Mouse (Mus musculus): ENCODE data around the gene Galnt3. TPM values are rescaled to one million over a fixed set of nuclear protein-coding genes. Genes with fewer than 3 reads are reported as not detected.

The Galnt3 gene
- polyA plus RNA-seq, 1 experiment from 2014 or later = 0.46 TPM

DNA sequence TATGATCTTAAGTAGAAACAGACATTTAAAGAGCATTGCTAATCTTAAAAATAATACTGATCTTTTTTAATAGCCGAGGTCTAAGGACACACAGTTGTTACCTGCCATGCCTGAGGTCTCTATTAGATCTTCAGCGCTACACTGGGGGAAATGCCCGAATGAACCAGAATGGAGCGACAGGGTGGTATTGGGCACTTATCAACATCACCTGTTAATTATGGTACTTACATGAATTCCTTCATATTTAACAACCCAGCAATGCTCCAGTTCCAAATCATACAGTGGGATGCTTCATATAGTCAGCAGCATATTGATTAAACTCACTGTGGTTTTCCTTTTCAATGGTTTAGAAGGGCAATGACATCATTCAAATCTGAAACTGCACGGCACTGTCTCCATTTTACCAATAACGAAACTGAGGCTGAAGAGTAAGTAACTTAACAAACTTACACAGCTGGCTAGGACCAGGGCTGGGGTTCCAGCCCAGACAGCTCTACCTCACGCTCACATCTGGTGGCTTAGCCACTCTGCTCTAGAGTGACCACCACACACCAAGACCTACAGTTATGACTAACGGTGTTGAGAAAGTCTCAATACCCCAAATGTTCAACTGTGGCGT, 23.0 kb downstream of the Galnt3 start:
- WGBS = 96% methylated on average over 9 of the region's 9 CpGs

DNA sequence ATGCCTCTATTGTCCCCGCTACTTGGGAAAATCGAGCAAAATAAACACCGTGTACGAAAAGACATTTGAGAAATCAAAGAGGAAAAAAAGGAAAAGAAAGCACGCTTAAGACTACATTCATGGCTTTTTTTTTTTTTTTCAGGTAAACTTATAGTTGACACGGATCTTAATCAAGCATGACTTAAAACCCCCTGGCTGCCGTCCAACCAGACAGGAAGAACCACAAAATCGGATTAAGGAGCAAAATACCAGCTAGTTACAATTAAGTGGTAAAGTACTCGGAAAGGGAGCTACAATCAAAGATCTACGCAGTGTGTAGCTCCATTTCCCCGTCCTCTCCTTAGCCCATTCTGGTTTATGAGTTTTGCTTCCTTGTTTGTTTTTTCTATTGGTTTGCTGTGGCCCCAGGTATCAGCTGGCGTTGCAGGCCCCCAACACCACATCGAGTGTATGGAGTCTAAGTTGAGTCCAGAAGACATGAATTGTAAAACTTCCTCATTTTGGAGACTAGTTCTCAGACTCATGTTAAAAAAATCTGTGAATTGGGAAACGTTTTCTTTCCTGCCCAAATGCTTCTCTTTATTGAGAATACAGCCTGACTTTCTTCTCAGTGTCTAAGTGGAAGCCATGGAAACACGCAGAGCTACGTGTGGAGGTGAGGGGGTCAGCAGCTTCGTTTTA, 24.0 kb downstream of the Galnt3 start:
- H3K9ac ChIP-seq (replicated peaks) = no peak overlapping the region
- peak overlapping the region; percentile 9; the same call in 1 of the 2 replicates for H3K4me2 ChIP-seq
- no peak for ATAC-seq (ENCODE audit: low FRiP score)
- no peaks in the 10 kb centered on the region for H3K36me3 ChIP-seq
- no peak overlapping the region for H3K4me3 ChIP-seq (replicated peaks)
- 36% methylated on average over 17 of the region's 17 CpGs for WGBS
- H3K27me3 ChIP-seq (replicated peaks) = no peaks in the 10 kb centered on the region
- no peaks in the 10 kb centered on the region for H3K4me1 ChIP-seq
- H3K27ac ChIP-seq (replicated peaks) = no peak overlapping the region
- no peaks in the 10 kb centered on the region for H3K9me3 ChIP-seq (replicated peaks)

More for the DNA sequence above, 23.0 kb downstream of the Galnt3 start:
- no peak overlapping the region for H3K9ac ChIP-seq (replicated peaks)
- H3K4me1 ChIP-seq = no peaks in the 10 kb centered on the region
- no peaks in the 10 kb centered on the region for H3K27me3 ChIP-seq (replicated peaks)
- no peaks in the 10 kb centered on the region for H3K9me3 ChIP-seq (replicated peaks)
- no peak for ATAC-seq (ENCODE audit: low FRiP score)
- no peak overlapping the region for H3K4me2 ChIP-seq
- no peaks in the 10 kb centered on the region for H3K36me3 ChIP-seq
- no peak overlapping the region for H3K27ac ChIP-seq (replicated peaks)
- H3K4me3 ChIP-seq (replicated peaks) = no peak overlapping the region

GRCm38 (mm10) chr2:66100239-66100638, 24.6 kb downstream of the Galnt3 start:
- Histone ChIP-seq H3K9ac (replicated peaks) (no peak overlapping the region), H3K4me3 (replicated peaks) (no peak overlapping the region)
- 38% methylated on average over 7 of the region's 7 CpGs for WGBS

DNA sequence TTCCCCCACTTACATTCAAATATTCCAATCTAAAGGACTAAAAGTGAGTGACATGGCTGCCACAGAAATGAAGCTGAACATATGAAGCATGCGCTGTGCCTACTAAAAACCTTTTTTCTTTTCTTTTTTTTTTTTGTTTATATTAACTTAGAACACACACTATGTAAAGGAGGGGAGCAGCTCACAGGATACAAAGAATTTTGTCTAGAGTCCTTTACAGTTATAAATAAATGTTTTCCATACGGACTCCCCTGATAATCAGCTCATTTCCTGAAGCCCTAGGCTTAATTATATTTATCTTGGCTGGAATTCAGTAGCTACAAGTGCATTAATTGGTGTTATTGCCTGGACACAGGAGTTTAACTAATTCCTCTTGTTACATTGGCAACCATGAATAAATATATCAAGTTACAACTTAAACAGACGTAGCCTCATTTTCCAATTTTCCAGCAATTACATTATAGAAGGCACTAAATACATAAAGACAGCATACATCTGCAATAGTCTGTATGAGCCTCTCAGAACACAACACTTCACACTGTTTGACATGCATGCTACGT, 30.1 kb downstream of the Galnt3 start:
- no peak overlapping the region for H3K4me2 ChIP-seq
- H3K9ac ChIP-seq (replicated peaks) = no peak overlapping the region
- no peaks in the 10 kb centered on the region for H3K27me3 ChIP-seq (replicated peaks)
- H3K36me3 ChIP-seq = no peaks in the 10 kb centered on the region
- H3K9me3 ChIP-seq (replicated peaks) = no peaks in the 10 kb centered on the region
- WGBS = 70% methylated on average over 4 of the region's 4 CpGs
- H3K4me3 ChIP-seq (replicated peaks) = no peak overlapping the region
- H3K27ac ChIP-seq (replicated peaks) = no peak overlapping the region
- H3K4me1 ChIP-seq = no peaks in the 10 kb centered on the region
- no peak for ATAC-seq (ENCODE audit: low FRiP score)

More at GRCm38 (mm10) chr2:66100239-66100638, 24.6 kb downstream of the Galnt3 start:
- Histone ChIP-seq H3K9me3 (replicated peaks) (no peaks in the 10 kb centered on the region), H3K27me3 (replicated peaks) (no peaks in the 10 kb centered on the region), H3K27ac (replicated peaks) (no peak overlapping the region), H3K36me3 (no peaks in the 10 kb centered on the region), H3K4me2 (0 out of 2 replicates have a peak overlapping the region, but pooled peaks have one; percentile 9), H3K4me1 (no peaks in the 10 kb centered on the region)
- ATAC-seq (ENCODE audit: low FRiP score) = no peak

DNA sequence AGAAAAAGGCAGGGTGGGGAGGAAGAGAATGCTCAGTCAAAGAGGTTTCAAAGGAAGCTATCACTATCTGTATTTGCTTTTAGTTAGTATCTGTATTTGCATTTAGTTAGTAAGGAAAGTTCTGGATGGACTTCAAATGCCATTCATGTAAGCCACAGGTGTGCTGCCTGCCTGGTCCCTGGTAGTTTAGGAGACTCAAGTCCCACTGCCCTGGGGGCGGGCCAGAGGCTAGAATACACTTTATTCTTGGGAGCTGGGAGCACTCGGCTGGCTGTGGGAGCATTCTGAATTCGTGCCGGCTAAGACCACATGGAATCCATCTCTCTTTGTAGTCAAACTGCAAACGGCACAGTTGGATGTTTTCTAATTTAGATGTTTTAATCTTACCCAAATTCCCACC, 33.5 kb downstream of the Galnt3 start:
- H3K36me3 ChIP-seq = no peaks in the 10 kb centered on the region
- H3K27me3 ChIP-seq (replicated peaks) = no peaks in the 10 kb centered on the region
- ATAC-seq (ENCODE audit: low FRiP score) = no peak
- H3K9me3 ChIP-seq (replicated peaks) = no peaks in the 10 kb centered on the region
- no peak overlapping the region for H3K27ac ChIP-seq (replicated peaks)
- WGBS = 59% methylated on average over 5 of the region's 5 CpGs
- no peak overlapping the region for H3K9ac ChIP-seq (replicated peaks)
- H3K4me3 ChIP-seq (replicated peaks) = no peak overlapping the region
- no peaks in the 10 kb centered on the region for H3K4me1 ChIP-seq
- no peak overlapping the region for H3K4me2 ChIP-seq

DNA sequence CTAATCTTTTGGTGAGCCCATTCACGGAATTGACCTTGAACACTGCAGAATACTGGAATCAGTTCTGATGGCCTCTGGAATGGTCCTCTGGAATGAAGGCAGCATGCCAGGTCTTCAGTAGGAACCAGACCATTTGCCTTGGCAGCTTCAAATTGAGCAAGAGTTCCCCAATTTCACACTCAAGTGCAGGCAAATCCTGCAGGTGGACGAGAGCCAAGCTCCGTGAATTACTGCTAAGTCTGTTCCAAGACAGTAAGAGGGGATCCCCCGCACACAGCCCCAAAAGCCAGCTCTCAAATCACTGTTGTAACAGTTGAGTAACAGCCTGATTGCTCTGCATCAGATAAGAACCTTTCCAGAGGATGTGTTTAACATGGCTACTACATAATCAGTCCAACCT, 42.9 kb downstream of the Galnt3 start:
- no peak overlapping the region for H3K4me2 ChIP-seq

GRCm38 (mm10) chr2:66080731-66081130, 44.1 kb downstream of the Galnt3 start:
- Histone ChIP-seq H3K4me3 (replicated peaks) (no peak overlapping the region), H3K4me2 (no peak overlapping the region), H3K9me3 (replicated peaks) (no peaks in the 10 kb centered on the region), H3K9ac (replicated peaks) (no peak overlapping the region), H3K36me3 (no peaks in the 10 kb centered on the region), H3K27me3 (replicated peaks) (no peaks in the 10 kb centered on the region), H3K27ac (replicated peaks) (no peak overlapping the region), H3K4me1 (no peaks in the 10 kb centered on the region)
- ATAC-seq (ENCODE audit: low FRiP score) = no peak
- WGBS = 99% methylated on average over 2 of the region's 2 CpGs

More for the DNA sequence above, 42.9 kb downstream of the Galnt3 start:
- H3K9me3 ChIP-seq (replicated peaks) = no peaks in the 10 kb centered on the region
- H3K4me1 ChIP-seq = no peaks in the 10 kb centered on the region
- WGBS = 80% methylated on average over 4 of the region's 4 CpGs
- H3K4me3 ChIP-seq (replicated peaks) = no peak overlapping the region
- H3K36me3 ChIP-seq = no peaks in the 10 kb centered on the region
- ATAC-seq (ENCODE audit: low FRiP score) = no peak
- no peaks in the 10 kb centered on the region for H3K27me3 ChIP-seq (replicated peaks)
- no peak overlapping the region for H3K27ac ChIP-seq (replicated peaks)
- H3K9ac ChIP-seq (replicated peaks) = no peak overlapping the region

- H3K4me2 ChIP-seq = no peak overlapping the region
- no peak overlapping the region for H3K4me3 ChIP-seq (replicated peaks)
- H3K27ac ChIP-seq (replicated peaks) = no peak overlapping the region
- H3K9me3 ChIP-seq (replicated peaks) = no peaks in the 10 kb centered on the region
- no peaks in the 10 kb centered on the region for H3K36me3 ChIP-seq
- H3K4me1 ChIP-seq = no peaks in the 10 kb centered on the region
- WGBS = 42% methylated on average over 6 of the region's 6 CpGs
- H3K9ac ChIP-seq (replicated peaks) = no peak overlapping the region
- no peak for ATAC-seq (ENCODE audit: low FRiP score)
- no peaks in the 10 kb centered on the region for H3K27me3 ChIP-seq (replicated peaks)
Observed at GRCm38 (mm10) chr2:66069454-66069853, 55.3 kb downstream of the Galnt3 start.

DNA sequence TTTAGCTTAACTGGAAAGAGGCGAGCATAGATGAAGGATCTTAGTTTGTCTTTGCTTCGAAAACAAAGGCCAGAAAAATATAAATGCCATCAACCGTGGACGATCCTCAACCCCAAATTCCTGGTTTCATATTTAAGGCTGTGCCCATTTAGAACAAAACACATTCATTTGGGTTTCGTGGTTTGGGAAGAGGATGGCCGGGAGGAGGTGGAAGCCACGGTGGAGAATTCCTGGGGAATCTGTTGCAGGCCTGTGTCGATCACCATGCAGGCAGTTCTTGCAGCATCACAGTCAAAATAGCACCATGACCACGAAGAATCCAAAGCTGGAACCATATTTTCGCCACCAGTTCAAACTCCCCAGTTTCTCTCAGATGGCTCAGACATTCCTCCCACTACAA, 61.5 kb downstream of the Galnt3 start:
- Histone ChIP-seq H3K9me3 (replicated peaks) (no peaks in the 10 kb centered on the region), H3K4me2 (no peak overlapping the region), H3K4me1 (no peaks in the 10 kb centered on the region), H3K4me3 (replicated peaks) (no peak overlapping the region), H3K9ac (replicated peaks) (no peak overlapping the region), H3K27me3 (replicated peaks) (no peaks in the 10 kb centered on the region), H3K27ac (replicated peaks) (no peak overlapping the region), H3K36me3 (no peaks in the 10 kb centered on the region)
- ATAC-seq (ENCODE audit: low FRiP score) = no peak
- WGBS = 92% methylated on average over 10 of the region's 10 CpGs

- 75% methylated on average over 12 of the region's 12 CpGs for WGBS
- no peak overlapping the region for H3K9ac ChIP-seq (replicated peaks)
- H3K4me1 ChIP-seq = peaks cover 20% of the 10 kb centered on the region
- peak overlapping the region; percentile 20 for H3K4me2 ChIP-seq
- H3K27ac ChIP-seq (replicated peaks) = peak overlapping the region; percentile 66
- no peak overlapping the region for H3K4me3 ChIP-seq (replicated peaks)
- no peak for ATAC-seq (ENCODE audit: low FRiP score)
- H3K27me3 ChIP-seq (replicated peaks) = no peaks in the 10 kb centered on the region
- no peaks in the 10 kb centered on the region for H3K36me3 ChIP-seq
- H3K9me3 ChIP-seq (replicated peaks) = no peaks in the 10 kb centered on the region
Observed at GRCm38 (mm10) chr2:66044405-66045089, 80.2 kb downstream of the Galnt3 start.

DNA sequence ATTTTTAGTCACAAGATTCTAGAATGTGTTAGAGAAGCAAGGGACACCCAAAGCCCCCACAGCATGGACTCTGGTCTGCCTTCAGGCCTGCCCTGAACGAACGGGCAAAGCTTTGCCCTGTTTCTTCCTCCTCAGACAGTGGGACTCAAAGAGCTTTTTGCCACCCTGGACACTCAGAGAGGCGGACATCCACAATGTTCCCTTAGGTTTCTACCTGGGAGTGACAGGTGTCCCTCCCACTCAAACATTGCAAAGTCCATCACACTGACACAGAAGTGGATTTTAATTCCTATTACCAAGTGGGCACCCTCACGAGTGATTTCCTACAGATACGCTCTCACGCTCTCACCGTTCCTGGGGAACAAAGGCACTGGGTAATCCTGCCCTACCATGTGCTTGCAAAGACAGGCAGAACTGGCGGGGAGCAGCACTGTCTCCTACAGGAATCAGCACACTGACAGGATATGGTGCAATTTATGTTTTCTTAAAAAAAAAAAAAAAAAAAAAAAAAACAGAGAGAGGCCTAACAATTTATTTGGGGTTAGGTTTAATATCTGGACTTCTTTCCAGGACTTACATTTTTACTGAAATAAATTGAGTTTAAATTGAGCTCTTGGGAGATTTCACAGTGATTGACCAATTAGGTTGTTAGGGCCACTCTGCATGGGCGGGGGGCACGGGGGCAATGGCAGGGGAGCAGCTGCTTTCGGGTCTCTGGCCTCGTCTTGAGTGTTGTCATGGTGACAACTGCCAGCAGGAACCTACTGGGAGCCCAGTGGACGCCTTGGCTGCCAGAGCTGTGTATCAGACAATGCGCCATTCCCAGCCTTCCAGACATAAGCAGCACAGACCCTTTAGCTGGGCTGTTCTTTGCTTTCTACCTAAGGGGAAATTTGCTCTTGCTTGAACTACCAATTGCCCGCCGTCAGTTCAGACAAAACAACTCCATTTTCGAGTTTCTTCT, 81.1 kb downstream of the Galnt3 start:
- no peak overlapping the region for H3K9ac ChIP-seq (replicated peaks)
- H3K27ac ChIP-seq (replicated peaks) = peak overlapping the region; percentile 66
- H3K4me3 ChIP-seq (replicated peaks) = no peak overlapping the region
- WGBS = 24% methylated on average over 17 of the region's 17 CpGs
- no peaks in the 10 kb centered on the region for H3K9me3 ChIP-seq (replicated peaks)
- peak; percentile 84 for ATAC-seq (ENCODE audit: low FRiP score)
- H3K36me3 ChIP-seq = no peaks in the 10 kb centered on the region
- H3K4me2 ChIP-seq = peak overlapping the region; percentile 20
- H3K27me3 ChIP-seq (replicated peaks) = no peaks in the 10 kb centered on the region
- peaks cover 20% of the 10 kb centered on the region for H3K4me1 ChIP-seq
